Comparison of ENCODE assay signal across 8 mouse cellular contexts in the genomic region with DNA sequence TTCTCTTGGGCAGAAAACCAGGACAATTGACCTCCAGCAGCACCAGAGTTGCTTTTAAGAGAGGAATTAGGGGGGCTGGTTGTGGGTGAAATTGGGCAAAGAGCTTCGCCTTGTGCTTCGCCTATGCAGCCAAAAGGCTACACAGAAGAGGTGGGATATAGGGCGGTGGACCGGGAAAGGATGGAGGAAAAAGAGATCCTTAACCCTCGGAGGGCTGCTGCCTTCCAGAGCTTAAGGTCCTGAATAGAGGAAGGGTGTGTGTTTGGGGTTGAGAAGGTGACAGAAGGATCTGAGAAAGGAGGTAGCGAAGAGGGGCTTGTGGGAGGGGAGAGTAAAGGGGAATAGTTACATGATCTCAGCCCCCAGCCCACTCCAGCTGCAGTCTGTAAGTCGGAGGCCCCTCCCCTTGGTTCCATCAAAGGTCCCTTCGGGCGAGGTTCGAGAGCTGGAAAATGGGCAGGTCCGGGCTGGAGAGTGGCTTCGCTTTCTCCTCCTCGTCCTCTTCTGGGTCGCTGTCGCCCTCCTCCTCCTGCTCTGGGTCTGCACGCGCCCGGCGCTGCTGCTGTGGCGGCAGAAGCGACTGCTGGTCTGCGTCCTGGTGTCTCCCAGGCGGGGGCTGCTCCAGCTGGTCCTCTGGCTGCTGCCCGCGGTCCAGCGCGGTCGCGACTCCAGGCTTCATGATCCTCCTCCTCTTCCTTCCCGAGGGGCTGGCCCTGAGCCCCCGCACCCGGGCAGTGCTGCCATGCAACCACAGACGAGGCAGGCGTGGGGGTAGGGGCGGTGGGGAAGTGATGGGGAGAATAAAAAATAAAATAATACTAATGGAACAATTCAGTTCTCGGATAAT. TPM values are rescaled to one million over a fixed set of nuclear protein-coding genes. Genes with fewer than 3 reads are reported as not detected.
DNase-seq lines count a peak whose midpoint lies in the region; ATAC-seq and TF ChIP-seq lines count a peak whose summit lies in the region.

No protein-coding gene starts in this region.

- intact Hi-C loops in left cerebral cortex, adult 2 months (cut with DNase I), result loop anchor here (5.0 kb wide), 3 partner anchors 41 to 229 kb away; partner anchors contain the start of gene Xrcc5

- TF ChIP-seq CTCF in left cerebral cortex, adult 2 months (IDR thresholded peaks at IDR 0.05), result no peak
- TF ChIP-seq CTCF in olfactory bulb, adult 2 months (IDR thresholded peaks at IDR 0.05; ENCODE audit: insufficient read depth, low read depth, low read length), result no peak

- no peak for TF ChIP-seq POLR2A in olfactory bulb, adult 2 months (IDR thresholded peaks at IDR 0.05; ENCODE audit: insufficient read depth, low read depth, low read length)

- ATAC-seq in kidney, embryonic 14.5 days (ENCODE audit: low FRiP score, low TSS enrichment), result peak; percentile 61
- peak; percentile 67 for ATAC-seq in forebrain, embryonic 14.5 days
- no peak for ATAC-seq in erythroid progenitor cell, adult 5-6 weeks (replicated peaks; ENCODE audit: low FRiP score, poor library complexity, severe bottlenecking)

- no peak for DNase-seq in kidney, adult 8-10 months
- DNase-seq in brain, adult 2 months (ENCODE audit: low read depth, low spot score), result peak; percentile 61
- DNase-seq in forebrain, embryonic 14.5 days (ENCODE audit: low spot score), result peak; percentile 51
- DNase-seq in left cerebral cortex, adult 2 months (ENCODE audit: extremely low spot score in 1 of 2, low spot score in 2 of 2), result peak; percentile 45 to 57
- no peak for DNase-seq in thymus, postnatal 25 days

- peaks cover 10% of the 10 kb centered on the region; the same call in 1 of the 2 replicates for H3K4me1 ChIP-seq in kidney, embryonic 14.5 days (ENCODE audit: control insufficient read depth, insufficient read depth, low read length)
- peaks cover 2% of the 10 kb centered on the region; the same call in 1 of the 2 replicates for H3K4me1 ChIP-seq in forebrain, embryonic 14.5 days (ENCODE audit: control insufficient read depth, insufficient read depth, low read length)
- peaks cover 18% of the 10 kb centered on the region for H3K4me1 ChIP-seq in olfactory bulb, adult 2 months (ENCODE audit: control insufficient read depth, insufficient read depth, low read length)

- no peaks in the 10 kb centered on the region for H3K36me3 ChIP-seq in kidney, embryonic 14.5 days (ENCODE audit: control insufficient read depth, insufficient read depth, low read length)
- H3K36me3 ChIP-seq in forebrain, embryonic 14.5 days (ENCODE audit: control insufficient read depth, insufficient read depth, low read length), result no peaks in the 10 kb centered on the region

- H3K27ac ChIP-seq in kidney, embryonic 14.5 days (ENCODE audit: low read depth, low read length), result no peak overlapping the region
- H3K27ac ChIP-seq in forebrain, embryonic 14.5 days (ENCODE audit: low read depth, low read length), result peak overlapping the region; percentile 45
- peak overlapping the region; percentile 91 for H3K27ac ChIP-seq in left cerebral cortex, adult 2 months
- H3K27ac ChIP-seq in olfactory bulb, adult 2 months (ENCODE audit: insufficient read depth, low read depth, low read length), result peak overlapping the region; percentile 52

- peaks cover 25% of the 10 kb centered on the region for H3K27me3 ChIP-seq in kidney, embryonic 14.5 days (ENCODE audit: control insufficient read depth, insufficient read depth, low read length)
- H3K27me3 ChIP-seq in forebrain, embryonic 14.5 days (replicated peaks; ENCODE audit: control insufficient read depth, insufficient read depth, low read length), result peaks cover 8% of the 10 kb centered on the region; the same call in 1 of the 2 replicates

- 2% methylated on average over 32 of the region's 36 CpGs for WGBS in kidney, embryonic 14.5 days
- WGBS in forebrain, embryonic 14.5 days, result 1% methylated on average over 36 of the region's 36 CpGs
- WGBS in olfactory bulb, adult 2 months, result 2% methylated on average over 36 of the region's 36 CpGs

- peak overlapping the region; percentile 59 for H3K4me2 ChIP-seq in kidney, embryonic 14.5 days (replicated peaks; ENCODE audit: low read depth, low read length)
- H3K4me2 ChIP-seq in forebrain, embryonic 14.5 days (ENCODE audit: low read length), result peak overlapping the region; percentile 96

- peak overlapping the region; percentile 33 for H3K4me3 ChIP-seq in kidney, embryonic 14.5 days (ENCODE audit: low read length)
- H3K4me3 ChIP-seq in forebrain, embryonic 14.5 days (ENCODE audit: low read depth, low read length), result peak overlapping the region; percentile 51
- peak overlapping the region; percentile 53 for H3K4me3 ChIP-seq in left cerebral cortex, adult 2 months
- peak overlapping the region; percentile 60 for H3K4me3 ChIP-seq in olfactory bulb, adult 2 months (ENCODE audit: insufficient read depth, low read depth, low read length)

- H3K9me3 ChIP-seq in kidney, embryonic 14.5 days (ENCODE audit: control insufficient read depth, low read length), result no peaks in the 10 kb centered on the region
- H3K9me3 ChIP-seq in forebrain, embryonic 14.5 days (replicated peaks; ENCODE audit: control insufficient read depth, low read length), result no peaks in the 10 kb centered on the region

- H3K9ac ChIP-seq in kidney, embryonic 14.5 days (ENCODE audit: low read depth, low read length), result 0 out of 2 replicates have a peak overlapping the region, but pooled peaks have one; percentile 12
- peak overlapping the region; percentile 70 for H3K9ac ChIP-seq in forebrain, embryonic 14.5 days (ENCODE audit: low read length)

RNA-seq across cellular contexts. Expression of gene March4, which starts 0.8 kb away (rescaled TPM):
- polyA plus RNA-seq in kidney, embryonic 14.5 days (2014; fragmentation: Nextera tagmentation; extraction: Ambion mirVana), result not detected in 2 replicates
- 2.8 and 3.6 TPM in 2 replicates for polyA plus RNA-seq in forebrain, embryonic 14.5 days (2014; fragmentation: Nextera tagmentation; extraction: Ambion mirVana)
- total RNA-seq in left cerebral cortex, adult 2 months (2021), result 10 to 100 TPM; 17.9 to 22.6 TPM
- polyA plus RNA-seq in olfactory bulb, adult 2 months (2012; ENCODE audit: insufficient read depth, insufficient read length, low replicate concordance, missing spikeins), result not detected in 2 replicates
- not detected in 2 replicates for total RNA-seq in erythroid progenitor cell, adult 5-6 weeks (2015; ENCODE audit: low replicate concordance)
- not detected in 2 replicates for total RNA-seq in erythroid progenitor cell, adult 5-6 weeks (2017; ENCODE audit: low replicate concordance)

RNA-seq across cellular contexts. Expression of gene Smarcal1, which starts 47.1 kb away (rescaled TPM):
- polyA plus RNA-seq in kidney, embryonic 14.5 days (2014; fragmentation: Nextera tagmentation; extraction: Ambion mirVana), result 16.0 and 24.4 TPM in 2 replicates
- polyA plus RNA-seq in forebrain, embryonic 14.5 days (2014; fragmentation: Nextera tagmentation; extraction: Ambion mirVana), result 28.6 and 35.0 TPM in 2 replicates
- 10 to 100 TPM; 69.0 to 72.4 TPM for total RNA-seq in left cerebral cortex, adult 2 months (2021)
- not detected in 2 replicates for polyA plus RNA-seq in olfactory bulb, adult 2 months (2012; ENCODE audit: insufficient read depth, insufficient read length, low replicate concordance, missing spikeins)
- 9.0 and 10.9 TPM in 2 replicates for total RNA-seq in erythroid progenitor cell, adult 5-6 weeks (2015; ENCODE audit: low replicate concordance)
- total RNA-seq in erythroid progenitor cell, adult 5-6 weeks (2017; ENCODE audit: low replicate concordance), result 5.4 and 9.5 TPM in 2 replicates

Comparison
In these comparisons a context has a peak if more than half of its experiments do, and no peak if none do; other contexts are left out.
1. DNase-seq: peak in brain, adult 2 months (single experiment), forebrain, embryonic 14.5 days (single experiment) and left cerebral cortex, adult 2 months (2 of 2); none in kidney, adult 8-10 months (0 of 2) and thymus, postnatal 25 days (single experiment).
2. Peak in every context shown above with its lines, with median percentiles within 50 percentile points of each other: H3K4me3 ChIP-seq.